Mouse (Mus musculus): Measurements from ENCODE around the gene Dhcr24.

Dhcr24 gene

DNA sequence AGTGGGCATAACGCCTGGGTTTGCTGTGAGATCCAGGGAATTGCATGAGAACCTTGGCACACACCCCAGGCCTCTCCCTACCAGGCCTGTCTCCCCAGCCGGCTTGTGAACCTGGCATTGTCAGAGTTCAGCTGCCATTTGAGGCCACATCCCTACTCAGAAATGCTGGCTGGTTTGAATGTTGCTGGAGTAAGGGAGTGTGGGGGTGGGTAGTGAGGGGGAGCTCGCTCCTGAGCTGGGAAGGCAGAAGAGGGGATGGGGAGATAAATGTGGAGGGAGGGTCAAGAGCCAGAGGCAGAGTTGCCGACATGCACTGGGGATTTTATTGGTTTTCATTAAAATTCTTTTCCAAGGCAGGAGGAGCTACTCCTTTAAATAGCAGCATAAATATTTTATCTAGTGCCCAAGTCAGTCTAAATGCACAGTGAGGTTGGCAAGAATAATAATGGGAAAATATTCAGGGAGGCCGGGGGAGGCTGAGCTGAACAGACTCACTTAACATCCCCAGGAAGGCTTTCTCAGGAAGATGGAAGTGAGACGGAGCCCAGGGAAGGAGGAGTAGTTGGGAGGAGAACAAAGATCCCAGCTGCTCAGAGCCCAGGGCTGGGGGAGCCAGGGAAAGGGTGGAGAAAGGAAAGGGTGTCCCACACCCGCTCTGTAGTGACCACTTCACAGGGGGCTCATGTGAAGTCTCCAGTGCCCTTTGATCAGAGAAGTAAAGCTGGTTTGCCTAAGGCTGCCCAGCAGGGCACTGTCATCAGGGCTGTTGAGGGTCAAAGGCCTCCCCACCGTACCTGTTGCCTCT is 72.6 kb downstream of the Dhcr24 start:
- intact Hi-C loops (cut with DNase I) = loop anchor here (5.0 kb wide), 1 partner anchor 74 kb away; no protein-coding TSS in a partner anchor

DNA sequence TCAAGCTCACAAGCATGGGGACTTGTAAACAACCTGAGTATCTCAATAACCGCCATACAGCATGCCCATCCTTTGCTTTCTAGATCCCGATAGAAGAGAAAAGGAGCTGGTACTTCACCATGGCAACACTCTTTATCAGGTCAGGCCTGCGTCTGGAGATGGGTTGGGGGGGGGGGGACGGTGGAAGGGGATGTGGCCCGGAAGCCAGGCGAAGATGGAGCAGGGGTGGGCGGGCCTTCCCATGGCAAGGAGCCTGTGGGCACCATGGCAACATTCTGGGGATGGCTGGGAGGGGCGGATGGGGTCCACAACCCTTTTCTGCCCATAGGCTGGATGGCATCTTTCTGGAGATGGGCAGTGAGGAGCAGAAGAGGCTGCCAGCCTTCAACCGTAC is 73.2 kb downstream of the Dhcr24 start:
- intact Hi-C loops (cut with DNase I) = loop anchor here (5.0 kb wide), 1 partner anchor 73 kb away; no protein-coding TSS in a partner anchor

Measured in adrenal gland (tissue).